Mouse (Mus musculus) midbrain, embryonic 14.5 days (tissue): ENCODE data around the gene Dhx38. TPM values are rescaled to one million over a fixed set of nuclear protein-coding genes. Genes with fewer than 3 reads are reported as not detected.
A peak's percentile ranks its signal among the peaks of the same experiment; 100 is the strongest.

Experiments
- ATAC-seq: fragments of 200-750 bp; cut with Nextera tagmentation; 2 replicates; pipeline ENCODE4 v1.8.0; 2017; ENCODE audit warnings: moderate number of reproducible peaks, moderate library complexity; ENCODE audit not compliant: low FRiP score, low TSS enrichment
- DNase-seq: peaks from one replicate; pipeline ENCODE4 v3.0.0-alpha.2; 2015
- H3K27ac ChIP-seq: fragments of 300-500 bp; sonication (generic); replicated peaks from 2 replicates; pipeline ENCODE4 v1.5.1; 2014; ENCODE audit warnings: mild to moderate bottlenecking, low read depth, low read length, moderate library complexity
- H3K27me3 ChIP-seq: fragments of 300-500 bp; sonication (generic); 2 replicates; pipeline ENCODE4 v1.6.1; 2014; ENCODE audit warnings: low read length, control low read depth, mixed read lengths; ENCODE audit not compliant: control insufficient read depth, insufficient read depth
- H3K36me3 ChIP-seq: fragments of 300-500 bp; sonication (generic); 2 replicates; pipeline ENCODE4 v1.6.1; 2014; ENCODE audit warnings: low read length, control low read depth; ENCODE audit not compliant: control insufficient read depth, insufficient read depth
- H3K4me1 ChIP-seq: fragments of 300-500 bp; sonication (generic); 2 replicates; pipeline ENCODE4 v1.6.1; 2014; ENCODE audit warnings: mild to moderate bottlenecking, antibody characterized with exemption, low read length, control low read depth; ENCODE audit not compliant: control insufficient read depth, insufficient read depth
- H3K4me2 ChIP-seq: fragments of 300-500 bp; sonication (generic); 2 replicates; pipeline ENCODE4 v1.6.1; 2014; ENCODE audit warnings: mild to moderate bottlenecking, low read length, moderate library complexity
- H3K4me3 ChIP-seq: fragments of 300-500 bp; sonication (generic); replicated peaks from 2 replicates; pipeline ENCODE4 v1.5.1; 2014; ENCODE audit warnings: low read depth, low read length
- H3K9ac ChIP-seq: fragments of 300-500 bp; sonication (generic); replicated peaks from 2 replicates; pipeline ENCODE4 v1.6.1; 2014; ENCODE audit warnings: mild to moderate bottlenecking, low read length, moderate library complexity
- H3K9me3 ChIP-seq: fragments of 300-500 bp; sonication (generic); 2 replicates; pipeline ENCODE4 v1.6.1; 2016; ENCODE audit warnings: low read length, control low read depth, mixed read lengths; ENCODE audit not compliant: control insufficient read depth
- WGBS: fragments of 180-500 bp; shearing (Covaris S2); extraction: QIAGEN DNeasy Blood & Tissue Kit; methylation state at CpG from one replicate; pipeline ENCODE4 v1.1.7; 2014; 5-methylcytosine and 5-hydroxymethylcytosine counted together
- polyA plus RNA-seq: library from polyadenylated mRNA; unstranded; fragments of >200 nt; fragmentation: Nextera tagmentation; extraction: Ambion mirVana; gene quantifications from 2 replicates; pipeline ENCODE4 v1.2.1, GENCODE M21; 2014

Dhx38 gene
- polyA plus RNA-seq, 1 experiment from 2014 or later, result 15.6 TPM

GRCm38 (mm10) chr8:109593117-109593788, 27.6 kb upstream of the Dhx38 start:
- WGBS, result 80% methylated on average over 6 of the region's 6 CpGs
- ATAC-seq (no peak), DNase-seq (peak; percentile 71)
- Histone ChIP-seq H3K4me1 (no peaks in the 10 kb centered on the region), H3K36me3 (peaks cover 32% of the 10 kb centered on the region), H3K27ac (no peak overlapping the region), H3K4me3 (no peak overlapping the region), H3K4me2 (no peak overlapping the region), H3K9ac (no peak overlapping the region), H3K27me3 (no peaks in the 10 kb centered on the region), H3K9me3 (no peaks in the 10 kb centered on the region)

GRCm38 (mm10) chr8:109592164-109592563, 26.5 kb upstream of the Dhx38 start:
- Histone ChIP-seq H3K27me3 (no peaks in the 10 kb centered on the region), H3K4me2 (no peak overlapping the region), H3K4me3 (no peak overlapping the region), H3K27ac (no peak overlapping the region), H3K9me3 (no peaks in the 10 kb centered on the region), H3K4me1 (no peaks in the 10 kb centered on the region), H3K36me3 (peaks cover 32% of the 10 kb centered on the region), H3K9ac (no peak overlapping the region)
- DNase-seq, result no peak
- no peak for ATAC-seq
- WGBS, result 91% methylated on average over 5 of the region's 5 CpGs

- Histone ChIP-seq H3K9me3 (no peaks in the 10 kb centered on the region), H3K4me3 (no peak overlapping the region), H3K4me1 (no peaks in the 10 kb centered on the region), H3K27me3 (no peaks in the 10 kb centered on the region), H3K36me3 (peaks cover 26% of the 10 kb centered on the region; the same call in 1 of the 2 replicates), H3K27ac (no peak overlapping the region), H3K4me2 (no peak overlapping the region), H3K9ac (no peak overlapping the region)
- 82% methylated on average over 3 of the region's 3 CpGs for WGBS
- ATAC-seq, result no peak
- DNase-seq, result no peak
These were observed 25.7 kb upstream of the Dhx38 start for GRCm38 (mm10) chr8:109591367-109591766.

GRCm38 (mm10) chr8:109590901-109591300, 25.2 kb upstream of the Dhx38 start:
- Histone ChIP-seq H3K4me2 (no peak overlapping the region), H3K4me1 (no peaks in the 10 kb centered on the region), H3K36me3 (peaks cover 26% of the 10 kb centered on the region; the same call in 1 of the 2 replicates), H3K9me3 (no peaks in the 10 kb centered on the region), H3K27ac (no peak overlapping the region), H3K27me3 (no peaks in the 10 kb centered on the region), H3K9ac (no peak overlapping the region), H3K4me3 (no peak overlapping the region)
- no peak for DNase-seq
- 91% methylated on average over 9 of the region's 9 CpGs for WGBS
- no peak for ATAC-seq

- no peak for DNase-seq
- Histone ChIP-seq H3K4me1 (no peaks in the 10 kb centered on the region), H3K9ac (no peak overlapping the region), H3K9me3 (no peaks in the 10 kb centered on the region), H3K27me3 (no peaks in the 10 kb centered on the region), H3K4me2 (no peak overlapping the region), H3K4me3 (no peak overlapping the region), H3K27ac (no peak overlapping the region), H3K36me3 (peaks cover 4% of the 10 kb centered on the region; the same call in 1 of the 2 replicates)
- WGBS, result 76% methylated on average over 7 of the region's 7 CpGs
- no peak for ATAC-seq
These were observed 21.4 kb upstream of the Dhx38 start for GRCm38 (mm10) chr8:109586972-109587504.

GRCm38 (mm10) chr8:109585652-109586051, 20.0 kb upstream of the Dhx38 start:
- H3K27me3 ChIP-seq, result no peaks in the 10 kb centered on the region
- no peaks in the 10 kb centered on the region for H3K4me1 ChIP-seq
- no peak overlapping the region for H3K4me3 ChIP-seq
- H3K36me3 ChIP-seq, result no peaks in the 10 kb centered on the region
- H3K27ac ChIP-seq, result no peak overlapping the region
- no peak overlapping the region for H3K9ac ChIP-seq
- no peaks in the 10 kb centered on the region for H3K9me3 ChIP-seq
- H3K4me2 ChIP-seq, result no peak overlapping the region
- no peak for ATAC-seq
- DNase-seq, result no peak

GRCm38 (mm10) chr8:109584830-109585229, 19.2 kb upstream of the Dhx38 start:
- Histone ChIP-seq H3K9me3 (no peaks in the 10 kb centered on the region), H3K4me2 (no peak overlapping the region), H3K27ac (no peak overlapping the region), H3K27me3 (no peaks in the 10 kb centered on the region), H3K4me1 (no peaks in the 10 kb centered on the region), H3K36me3 (no peaks in the 10 kb centered on the region), H3K9ac (no peak overlapping the region), H3K4me3 (no peak overlapping the region)
- no peak for DNase-seq
- WGBS, result 87% methylated on average over 3 of the region's 3 CpGs
- no peak for ATAC-seq

GRCm38 (mm10) chr8:109584293-109584692, 18.6 kb upstream of the Dhx38 start:
- H3K4me3 ChIP-seq, result no peak overlapping the region
- 82% methylated on average over 4 of the region's 4 CpGs for WGBS
- no peaks in the 10 kb centered on the region for H3K27me3 ChIP-seq
- H3K4me1 ChIP-seq, result no peaks in the 10 kb centered on the region
- H3K9ac ChIP-seq, result no peak overlapping the region
- H3K27ac ChIP-seq, result no peak overlapping the region
- ATAC-seq, result no peak
- DNase-seq, result no peak
- no peaks in the 10 kb centered on the region for H3K9me3 ChIP-seq
- H3K4me2 ChIP-seq, result no peak overlapping the region
- H3K36me3 ChIP-seq, result no peaks in the 10 kb centered on the region

GRCm38 (mm10) chr8:109578900-109579301, 13.2 kb upstream of the Dhx38 start, which contains the start of gene Hp:
Gene Hp (minus strand): TSS chr8:109579172.
- WGBS, result 74% methylated on average over 8 of the region's 8 CpGs
- DNase-seq, result no peak
- H3K9ac ChIP-seq, result no peak within 1 kb of the TSS

More at GRCm38 (mm10) chr8:109578900-109579301, 13.2 kb upstream of the Dhx38 start, which contains the start of gene Hp:
- no peak for ATAC-seq
- no peaks in the 10 kb centered on the region for H3K27me3 ChIP-seq
- no peaks in the 10 kb centered on the region for H3K9me3 ChIP-seq
- H3K4me2 ChIP-seq, result no peak within 1 kb of the TSS
- H3K36me3 ChIP-seq, result no peaks in the 10 kb centered on the region
- no peak within 1 kb of the TSS for H3K27ac ChIP-seq
- H3K4me3 ChIP-seq, result no peak within 1 kb of the TSS
- no peaks in the 10 kb centered on the region for H3K4me1 ChIP-seq
